Mouse (Mus musculus): ENCODE data around the gene Rnf8.
"Not testable (repeated sequence)": the region's sequence is repeated elsewhere in the genome, so short reads cannot be mapped to it uniquely, and the experiment has no call there.

Gene Rnf8

DNA sequence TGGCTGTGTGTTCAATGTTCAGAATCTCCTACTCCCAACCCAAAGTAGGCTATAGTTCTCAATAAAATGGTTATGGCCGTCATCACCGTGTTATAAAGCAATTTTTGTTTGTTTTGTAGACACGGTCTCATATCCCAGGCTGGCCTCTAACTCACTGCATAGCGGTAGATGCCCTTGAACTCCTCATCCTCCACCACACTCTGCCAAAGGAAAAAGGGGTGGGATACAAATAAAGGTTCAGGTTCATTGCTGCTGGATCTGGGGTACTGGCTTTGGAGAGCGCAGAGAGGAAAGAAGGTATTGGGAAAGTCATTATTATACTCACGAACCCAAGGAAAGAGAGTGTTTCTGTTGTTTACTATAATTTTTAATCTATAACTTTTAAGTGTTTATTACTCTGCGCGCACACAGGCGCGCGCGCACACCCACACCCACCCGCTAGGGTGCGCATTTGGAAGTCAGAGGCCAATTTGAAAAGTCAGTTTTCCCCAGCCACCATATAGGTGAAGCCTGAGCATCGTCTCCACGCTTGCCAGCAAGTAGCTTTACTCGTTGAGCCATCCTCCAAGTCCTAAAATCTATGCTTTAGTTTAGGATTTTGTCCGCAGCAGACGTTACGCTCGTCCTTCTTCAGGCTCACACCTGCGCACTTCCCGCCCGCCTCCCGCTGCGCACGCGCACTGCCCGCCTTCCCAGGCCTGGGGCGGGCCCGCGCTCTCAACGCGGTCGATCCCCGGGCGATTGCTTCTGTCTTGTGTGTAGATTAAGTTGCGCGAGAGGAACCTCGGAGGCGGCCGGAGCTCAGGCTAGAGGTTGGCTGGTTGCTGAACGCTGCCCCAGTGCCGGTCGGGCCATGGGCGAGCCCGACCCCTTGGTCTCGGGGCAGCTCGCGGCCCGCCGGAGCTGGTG, at the start of gene Rnf8, which contains the start of gene Gm28043:
Gene Rnf8, plus strand, starts transcription at position 676 of the 909 bp plus-strand sequence.
Gene Gm28043, plus strand, starts transcription at position 762 of the 909 bp plus-strand sequence.
- peak; percentile 95 to 97 for DNase-seq

DNA sequence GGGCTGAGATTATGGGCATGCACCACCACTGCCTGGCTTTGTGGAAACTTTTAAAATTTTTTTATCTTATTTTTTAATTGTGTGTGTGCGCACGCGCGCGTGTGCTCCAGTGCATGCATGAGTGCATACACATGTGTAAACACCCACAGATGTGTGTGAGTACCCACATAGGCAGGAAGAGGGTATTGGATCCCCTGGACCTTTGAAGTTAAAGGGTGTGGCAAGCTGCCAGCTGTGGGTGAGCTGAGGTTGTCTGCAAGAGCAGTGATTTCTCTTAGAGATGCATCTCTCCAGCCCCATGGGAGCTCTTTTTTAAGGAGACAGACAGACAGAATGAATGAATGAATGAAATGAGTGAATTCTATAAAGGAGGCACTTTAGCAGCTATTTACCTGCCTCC, 49.1 kb upstream of the Rnf8 start:
- DNase-seq, result no peak

DNA sequence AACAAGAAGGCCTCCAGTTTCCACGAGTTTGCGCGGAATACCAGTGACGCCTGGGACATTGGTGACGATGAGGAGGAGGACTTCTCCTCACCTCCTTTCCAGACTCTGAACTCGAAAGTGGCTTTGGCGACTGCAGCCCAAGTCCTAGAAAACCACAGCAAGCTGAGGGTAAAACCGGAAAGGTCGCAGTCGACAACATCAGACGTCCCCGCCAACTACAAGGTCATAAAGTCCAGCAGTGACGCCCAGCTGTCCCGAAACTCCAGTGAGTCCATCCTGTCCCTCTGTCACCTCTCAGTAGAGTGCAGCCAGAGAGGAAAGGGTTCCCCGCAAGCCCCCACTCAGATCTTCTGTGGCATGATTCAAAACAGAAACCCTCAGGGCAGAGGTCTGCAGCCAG, 46.2 kb upstream of the Rnf8 start:
- no peak for DNase-seq

DNA sequence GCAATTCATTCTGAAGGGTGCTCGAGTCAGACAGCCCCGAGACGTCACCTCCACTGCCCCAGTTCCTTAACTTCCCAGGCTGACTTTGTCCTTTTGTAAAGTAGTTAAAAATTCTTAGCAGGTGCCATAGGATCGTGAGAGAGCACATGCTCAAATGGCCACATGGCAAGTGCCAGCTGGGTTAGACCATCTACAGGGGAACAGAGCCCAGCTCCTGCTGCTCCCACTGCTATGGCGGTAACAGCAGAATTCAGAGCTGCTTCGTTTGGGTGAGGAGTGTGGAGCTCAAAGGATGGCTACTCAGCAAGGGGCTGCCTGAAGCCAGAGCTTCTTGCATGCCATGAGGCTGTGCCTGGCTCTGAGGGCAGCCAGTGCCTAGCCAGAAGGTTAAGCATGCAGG, 44.8 kb upstream of the Rnf8 start:
- no peak for DNase-seq

DNA sequence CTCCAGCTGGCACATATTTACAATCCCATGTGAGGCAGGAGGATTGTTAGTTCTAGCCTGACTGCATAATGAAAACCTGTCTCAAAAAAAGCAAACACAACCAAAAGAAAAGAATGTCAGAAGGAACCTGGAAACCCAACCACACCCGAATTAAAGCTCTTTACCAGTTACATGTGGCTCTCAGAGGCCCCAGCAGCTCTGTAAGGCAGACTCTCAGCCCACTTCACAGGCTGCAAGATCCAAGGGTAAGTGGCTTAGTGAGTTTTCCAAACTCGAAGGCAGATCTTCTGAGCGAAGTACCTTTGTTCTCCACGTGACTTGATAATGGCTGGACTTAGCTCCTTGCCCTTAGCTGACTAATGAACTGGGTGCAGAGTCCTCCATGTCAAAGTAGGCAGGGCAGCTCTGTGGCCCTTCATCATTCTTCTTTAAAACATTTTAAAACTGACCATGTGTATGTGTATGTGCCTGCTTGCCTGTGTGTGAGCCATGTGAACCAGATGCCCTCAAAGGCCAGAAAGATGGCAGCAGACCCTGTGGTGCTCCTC, 34.9 kb upstream of the Rnf8 start:
- DNase-seq, result no peak

DNA sequence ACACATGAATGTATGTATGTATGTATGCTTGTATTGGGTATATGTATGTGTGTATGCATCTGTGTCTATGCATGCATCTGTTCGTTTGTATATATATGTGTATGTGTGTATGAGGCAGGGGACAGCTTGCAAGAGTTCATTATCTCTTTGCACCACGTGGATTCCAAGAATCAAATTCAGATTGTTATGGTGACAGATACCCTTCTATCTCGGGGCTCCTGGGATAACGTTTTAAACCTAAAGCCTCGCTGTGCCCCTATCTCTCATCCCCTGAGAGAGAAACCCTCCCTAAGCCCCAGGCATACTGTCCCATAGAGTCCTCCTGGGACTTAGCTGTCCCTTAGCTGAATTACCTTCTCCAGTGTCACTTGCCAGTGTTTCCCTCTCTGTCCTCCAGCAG, 31.0 kb upstream of the Rnf8 start:
- no peak for DNase-seq

DNA sequence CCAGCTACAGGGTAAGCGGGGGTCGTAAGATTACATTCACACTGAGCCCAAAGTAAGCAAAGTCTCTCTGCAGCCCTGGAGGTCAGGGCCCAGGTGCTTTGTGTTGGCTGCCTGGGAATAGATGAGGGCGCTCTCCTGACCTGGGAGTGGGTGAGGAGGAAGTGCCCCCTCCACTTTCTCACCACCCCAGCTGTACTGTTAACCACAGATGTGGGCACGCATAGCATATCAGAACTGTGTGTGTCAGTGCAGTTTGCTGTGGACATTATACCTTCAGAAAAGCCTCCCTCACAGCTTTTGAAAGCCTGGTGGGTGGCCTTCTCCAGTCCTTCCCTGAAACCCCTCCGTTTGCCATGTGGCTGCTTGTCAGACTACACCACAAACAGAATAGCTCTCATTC, 30.3 kb upstream of the Rnf8 start:
- no peak for DNase-seq

DNA sequence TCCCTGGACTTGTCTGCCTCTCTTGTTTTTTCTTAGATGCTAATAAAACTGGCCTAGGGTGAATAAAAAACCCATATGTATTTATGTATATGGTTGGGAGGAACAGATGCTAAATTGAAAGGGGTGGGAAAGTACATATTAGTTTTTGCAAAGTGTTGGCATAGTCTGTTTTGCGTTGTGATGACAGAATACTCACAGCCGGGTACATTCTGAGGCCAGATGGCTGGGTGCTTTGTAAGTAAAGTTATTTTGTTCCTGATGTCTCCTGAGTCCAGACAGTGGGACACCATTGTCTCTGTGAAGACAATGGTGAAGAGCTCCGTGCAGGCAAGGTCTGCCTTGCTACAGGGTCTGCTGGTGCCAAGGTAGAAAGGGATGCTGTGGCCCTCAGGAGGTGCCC, 29.9 kb upstream of the Rnf8 start:
- DNase-seq, result no peak

DNA sequence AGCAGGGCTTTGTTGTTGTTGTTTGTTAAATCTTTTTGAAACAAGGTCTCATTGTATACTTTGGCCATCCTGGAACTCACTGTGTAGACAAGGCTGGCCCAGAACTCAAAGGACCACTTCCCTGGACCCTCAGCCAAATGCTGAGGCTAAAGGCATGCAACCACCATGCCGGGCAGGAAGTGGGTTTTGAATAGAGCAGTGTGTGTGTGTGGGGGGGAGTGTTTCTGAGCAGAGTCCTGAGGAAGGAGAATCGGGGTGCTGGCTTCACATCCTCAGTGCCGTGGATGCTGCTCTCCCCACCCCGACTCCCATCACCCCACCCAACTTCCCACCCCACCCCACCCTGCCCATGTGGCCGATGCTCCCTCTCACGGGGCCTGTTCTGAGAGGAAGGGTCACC, 29.1 kb upstream of the Rnf8 start:
- DNase-seq, result no peak

DNA sequence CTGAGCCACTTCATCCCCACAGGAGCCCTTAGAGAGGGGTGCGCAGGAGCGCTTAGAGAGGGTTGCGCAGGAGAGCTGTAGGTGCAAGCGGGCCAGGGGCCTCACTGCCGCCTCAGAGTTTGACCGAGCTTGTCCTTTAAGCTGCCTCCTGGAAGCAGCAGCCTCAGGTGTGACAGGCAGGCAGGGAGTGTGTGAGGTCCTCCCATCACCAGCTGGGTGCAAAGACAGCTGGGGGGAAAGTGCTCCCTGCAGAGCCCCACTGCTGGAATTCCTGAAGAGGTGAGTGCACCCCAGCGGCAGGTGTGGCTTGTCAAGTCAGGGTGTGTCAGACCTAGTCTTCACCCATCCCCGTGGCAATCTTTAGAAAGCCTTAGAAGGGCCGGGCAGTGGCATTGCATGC, 27.7 kb upstream of the Rnf8 start:
- no peak for DNase-seq

DNA sequence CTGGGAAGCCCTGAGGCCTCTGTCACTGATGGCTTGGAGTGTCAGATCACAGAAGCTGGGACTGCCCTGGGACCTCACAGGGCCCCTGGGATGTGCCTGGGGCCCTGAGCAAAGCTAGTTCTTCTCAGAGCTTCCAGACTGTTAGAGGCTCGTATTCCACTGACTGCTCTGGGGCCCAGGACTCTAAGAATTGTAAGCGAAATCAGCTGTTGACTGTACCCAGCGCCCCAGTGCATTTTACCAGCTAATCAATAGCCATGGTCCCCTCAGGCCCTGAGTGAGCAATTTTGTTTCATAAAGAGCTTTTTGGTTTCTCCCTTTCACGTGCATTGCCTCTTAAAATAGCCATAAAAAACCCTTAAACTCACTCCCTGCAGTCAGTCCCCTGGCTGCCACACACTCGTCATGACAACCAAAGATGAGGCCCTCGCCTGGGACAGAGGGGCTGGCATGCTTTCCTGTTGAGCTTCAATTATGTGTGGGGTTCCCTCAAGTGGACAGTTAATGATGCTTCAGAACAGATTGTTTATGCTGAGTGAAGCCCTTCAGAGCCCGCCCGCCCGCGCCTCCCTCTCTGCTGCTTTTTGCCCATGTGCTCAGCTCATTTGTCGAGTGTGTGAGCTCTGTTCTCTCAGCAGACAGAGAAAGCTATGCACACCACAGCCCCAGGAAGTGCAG, 25.2 kb upstream of the Rnf8 start:
- DNase-seq, result no peak

DNA sequence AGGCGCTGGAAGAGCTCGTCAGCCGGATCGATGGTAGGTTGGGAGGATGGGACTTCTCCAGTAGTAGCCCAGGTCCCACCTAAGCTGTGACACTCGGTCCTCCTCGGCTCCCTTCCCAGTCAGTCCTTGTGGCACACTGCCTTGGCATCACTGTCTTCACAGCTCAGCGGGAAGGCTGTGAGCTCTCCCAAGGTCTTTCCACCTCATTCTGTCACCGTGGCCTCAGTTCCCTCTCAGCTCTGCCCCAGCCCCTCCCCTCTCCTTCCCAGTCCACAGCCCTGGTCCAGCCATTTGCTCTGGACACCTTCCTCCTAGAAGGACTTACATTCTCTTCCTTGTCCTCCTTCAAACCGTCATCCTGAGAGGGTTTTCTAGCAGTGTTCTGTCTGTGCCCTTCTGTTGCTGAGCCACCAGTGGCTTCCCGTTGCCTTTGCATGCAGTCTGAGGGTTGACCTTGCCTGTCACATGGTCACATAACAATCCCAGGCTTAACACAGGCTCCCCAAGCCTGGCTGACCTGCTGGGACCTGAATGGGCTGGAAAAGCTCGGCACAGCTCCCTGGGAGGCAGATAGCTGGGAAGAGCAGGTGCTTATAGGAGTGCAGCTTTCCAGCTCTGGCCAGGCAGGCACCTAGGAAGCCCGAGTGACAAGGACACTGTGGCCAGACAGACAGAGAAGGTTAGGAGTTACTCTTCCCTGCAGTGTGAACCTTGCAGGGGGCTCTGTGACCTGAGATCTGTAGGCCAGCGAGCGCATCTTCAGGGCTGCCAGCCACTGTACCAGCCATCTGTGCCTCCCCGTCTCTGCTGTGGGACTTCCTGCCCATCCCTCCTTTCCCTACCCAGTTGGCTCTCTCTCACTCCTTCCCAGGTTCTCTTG, 18.5 kb upstream of the Rnf8 start:
- no peak for DNase-seq

DNA sequence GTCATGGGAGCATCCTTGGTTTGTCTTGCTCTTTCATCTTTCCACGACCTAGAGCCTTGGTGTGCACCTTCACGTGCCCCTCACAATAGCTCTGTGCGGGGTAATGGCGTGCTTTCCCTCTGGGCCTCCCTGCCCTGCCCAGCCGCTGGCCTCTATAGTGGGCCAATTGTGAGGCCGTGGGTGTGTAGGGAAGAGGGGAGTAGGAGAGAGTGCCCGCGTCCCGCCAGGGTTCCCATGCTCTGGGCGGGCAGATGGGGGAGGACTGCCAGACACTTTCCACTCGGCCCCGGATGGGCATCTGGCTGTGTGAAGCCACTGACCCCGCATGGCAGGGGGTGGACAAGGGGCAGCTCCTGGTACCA, 17.8 kb upstream of the Rnf8 start:
- no peak for DNase-seq

DNA sequence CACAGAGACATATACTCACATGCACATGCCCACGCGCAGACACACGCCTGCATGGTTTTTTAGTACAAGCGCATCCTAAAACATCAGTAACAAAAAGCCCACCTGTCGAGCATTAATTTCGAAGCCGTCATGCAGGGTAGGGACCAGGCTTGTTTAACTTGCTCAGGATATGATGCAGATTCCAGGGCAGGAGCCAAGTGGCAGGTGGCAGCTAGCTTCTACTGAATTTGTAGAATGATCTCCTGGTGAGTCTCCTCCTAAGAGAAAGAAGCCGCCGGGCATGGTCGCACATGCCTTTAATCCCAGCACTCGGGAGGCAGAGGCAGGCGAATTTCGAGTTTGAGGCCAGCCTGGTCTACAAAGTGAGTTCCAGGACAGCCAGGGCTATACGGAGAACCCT, 15.5 kb upstream of the Rnf8 start:
- no peak for DNase-seq

DNA sequence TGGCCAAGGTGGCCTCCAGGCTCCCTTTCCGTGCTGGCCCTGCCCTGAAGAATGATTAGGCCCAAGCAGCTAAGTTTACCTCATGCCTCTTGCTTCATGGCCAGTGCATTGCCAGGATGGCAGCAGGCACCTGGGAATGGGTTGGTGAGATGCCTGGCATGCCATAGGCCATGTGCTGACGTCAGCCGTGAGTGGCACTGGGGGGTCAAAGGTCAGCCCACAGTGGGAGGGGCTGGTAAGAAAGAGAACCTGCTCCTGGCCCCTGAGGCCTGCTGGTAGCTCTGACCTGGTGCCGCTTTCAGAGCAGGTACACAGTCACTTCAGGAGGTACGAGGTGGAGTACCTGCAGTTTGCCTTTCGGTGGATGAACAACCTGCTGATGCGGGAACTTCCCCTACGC, 15.1 kb upstream of the Rnf8 start:
- DNase-seq, result no peak

DNA sequence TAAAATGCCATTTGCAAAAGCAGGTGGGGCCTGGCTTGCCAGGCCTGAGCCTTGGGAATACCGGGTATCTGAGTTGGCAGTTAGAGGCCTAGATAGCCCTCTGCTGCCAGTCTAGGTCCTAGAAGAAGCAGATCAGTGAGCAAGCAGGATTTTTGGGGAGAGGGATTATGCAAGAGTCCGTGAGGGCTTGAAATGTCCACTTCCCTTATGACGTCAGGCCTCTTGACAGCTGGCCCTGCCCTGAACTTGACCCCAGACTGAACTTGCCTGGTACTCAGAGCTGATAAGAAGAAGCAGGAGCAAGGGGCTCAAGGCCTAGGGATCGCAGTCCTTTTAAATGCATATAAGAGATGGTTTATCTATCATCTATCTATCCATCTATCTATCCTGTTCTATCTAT, 13.2 kb upstream of the Rnf8 start:
- DNase-seq, result no peak

DNA sequence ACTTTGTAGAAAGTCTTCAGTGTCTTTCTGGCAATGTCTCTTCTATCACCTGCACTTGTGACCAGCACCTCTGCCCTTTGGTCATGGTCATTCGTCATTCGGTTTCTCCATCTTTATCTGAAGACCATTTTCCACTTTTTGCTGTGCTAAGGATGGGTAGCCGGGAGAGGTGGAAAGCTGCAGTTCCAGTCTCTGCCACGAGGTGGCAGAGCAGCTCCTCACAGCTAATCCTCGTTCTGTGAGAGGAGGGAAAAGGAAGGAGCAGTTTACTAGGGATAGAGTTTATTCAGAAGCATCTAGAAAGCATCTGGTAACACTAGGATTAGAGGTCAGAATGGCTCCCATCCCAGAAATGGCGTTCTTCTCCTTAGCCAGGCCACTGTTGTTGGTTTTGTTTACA, 11.3 kb upstream of the Rnf8 start:
- DNase-seq, result peak; percentile 91 to 92

DNA sequence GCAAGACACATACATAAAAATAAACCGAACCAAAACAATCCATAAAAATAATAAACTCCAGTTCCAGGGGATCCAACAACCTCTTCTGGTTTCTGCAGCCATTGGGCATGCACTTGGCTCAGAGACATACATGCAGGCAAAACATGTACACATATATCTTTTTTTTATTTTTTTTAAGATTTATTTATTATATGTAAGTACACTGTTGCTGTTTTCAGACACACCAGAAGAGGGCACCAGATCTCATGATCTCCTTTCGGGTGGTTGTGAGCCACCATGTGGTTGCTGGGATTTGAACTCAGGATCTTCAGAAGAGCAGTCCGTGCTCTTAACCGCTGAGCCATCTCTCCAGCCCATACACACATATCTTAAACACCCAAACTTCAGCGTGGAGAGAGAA, 1.1 kb upstream of the Rnf8 start:
- DNase-seq, result not testable (repeated sequence)

DNA sequence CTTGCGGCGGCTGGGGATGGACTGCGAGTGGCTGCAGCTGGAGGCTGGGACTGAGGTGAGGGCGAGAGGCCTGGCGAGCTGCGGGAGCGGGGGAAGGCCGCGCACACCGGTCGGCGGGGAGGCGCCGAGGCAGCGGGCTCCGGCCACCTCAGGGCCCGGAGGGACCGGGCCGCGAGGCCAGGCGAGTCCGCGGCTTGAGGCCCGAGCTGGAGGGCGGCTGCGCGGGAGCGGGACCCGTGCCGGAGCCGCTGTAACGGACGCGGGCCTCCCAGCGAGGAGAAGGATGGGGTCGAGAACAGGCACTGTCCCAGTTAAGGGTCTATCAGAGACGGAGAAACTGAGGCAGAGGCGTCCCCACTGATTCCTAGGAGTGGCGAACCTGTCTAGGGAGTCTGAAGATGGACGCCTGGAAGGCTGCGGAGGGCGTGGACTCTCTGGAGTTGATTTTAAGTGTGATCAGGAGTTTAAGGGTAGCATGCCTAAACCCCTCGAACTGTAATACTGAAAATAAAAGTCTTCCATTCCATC, 498 bp downstream of the Rnf8 start:
- peak in 1 of 2 experiments; percentile 55 for DNase-seq

DNA sequence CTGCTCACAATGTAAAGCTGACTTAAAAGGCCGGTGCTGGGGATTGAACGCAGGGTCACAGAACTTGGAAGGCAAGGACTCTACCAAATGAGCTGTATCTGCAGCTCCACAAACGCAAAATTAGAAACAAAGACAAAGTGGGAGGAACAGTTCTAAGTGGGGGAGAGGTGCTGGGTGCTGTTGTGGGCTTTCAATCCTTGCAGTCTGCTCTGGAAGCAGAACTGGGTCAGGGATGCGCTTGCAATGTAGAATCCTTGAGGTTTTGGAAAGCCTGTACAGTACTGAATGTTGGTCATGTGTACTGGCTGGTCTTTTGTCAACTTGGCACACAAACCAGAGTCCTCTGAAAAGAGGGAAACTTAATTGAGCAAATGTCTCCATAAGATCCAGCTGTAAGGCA, 1.0 kb downstream of the Rnf8 start:
- no peak for DNase-seq

DNA sequence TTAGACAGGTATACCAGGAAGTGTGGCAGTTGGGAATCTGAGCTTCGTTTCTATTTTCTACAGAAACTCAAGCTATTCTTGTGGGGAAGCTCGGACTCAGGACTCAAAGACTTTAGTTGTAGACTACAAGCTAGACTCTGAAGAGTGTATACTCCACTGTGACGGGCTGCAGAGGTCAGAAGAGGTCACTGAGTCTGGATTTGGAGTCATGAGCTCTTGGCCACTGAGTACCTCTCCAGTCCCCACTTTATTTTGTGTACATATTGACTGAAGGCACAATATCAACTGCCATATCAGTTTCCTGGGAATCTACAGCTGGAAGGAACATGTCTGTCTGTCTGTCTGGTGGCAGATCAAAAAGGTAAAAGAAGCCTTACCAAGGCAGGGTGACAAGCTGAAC, 4.6 kb downstream of the Rnf8 start:
- DNase-seq, result no peak

DNA sequence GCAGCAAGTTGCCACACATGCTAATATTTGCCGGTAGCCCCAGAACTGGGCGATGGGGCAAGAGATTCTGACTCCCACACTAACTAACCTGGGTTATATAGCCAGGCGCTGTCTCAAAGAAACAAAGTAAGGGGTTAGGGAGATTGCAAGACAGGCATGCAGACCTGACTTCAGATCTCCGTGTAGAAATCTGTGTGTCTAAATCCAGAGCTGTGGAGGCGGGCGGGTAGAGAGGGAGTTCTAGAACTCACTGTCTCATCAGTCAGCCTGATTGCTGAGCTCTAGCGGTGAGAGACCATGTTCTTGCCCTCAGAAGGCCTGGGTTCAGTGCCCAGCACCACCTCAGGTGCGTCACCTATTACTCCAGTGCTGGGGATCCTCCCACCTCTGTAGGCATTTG, 8.9 kb downstream of the Rnf8 start:
- no peak for DNase-seq

DNA sequence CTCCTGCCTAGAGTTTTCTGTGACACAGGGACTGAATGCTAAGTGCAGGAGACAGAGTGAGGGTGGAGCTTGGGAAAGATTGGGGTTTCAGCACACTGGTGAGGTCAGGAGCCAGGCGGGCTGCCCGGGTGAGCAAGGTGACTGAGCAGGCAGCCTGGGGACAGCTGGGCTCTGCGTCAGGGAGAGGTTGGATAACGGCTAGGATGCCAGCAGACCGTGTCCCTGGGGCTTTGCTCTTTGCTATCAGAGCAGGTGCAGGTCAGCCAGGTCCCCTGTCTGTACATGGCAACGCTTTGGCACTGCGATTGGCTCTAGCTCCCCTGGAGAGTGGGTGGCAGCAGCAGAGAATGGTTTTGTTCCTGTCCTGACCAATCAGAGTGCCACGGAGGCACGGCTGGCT, 12.7 kb downstream of the Rnf8 start:
- DNase-seq, result no peak

All from kidney, postnatal 4 days (tissue).